Mouse (Mus musculus) CD4-positive, CD25-positive, alpha-beta regulatory T cell, adult 2 months (primary cell): Measurements from ENCODE around the gene Zbtb7b.

Experiments used
- DNase-seq: peaks from one replicate; pipeline ENCODE4 v3.0.0-alpha.2; 2012; ENCODE audit warnings: low read depth, low spot score

Zbtb7b gene

DNA sequence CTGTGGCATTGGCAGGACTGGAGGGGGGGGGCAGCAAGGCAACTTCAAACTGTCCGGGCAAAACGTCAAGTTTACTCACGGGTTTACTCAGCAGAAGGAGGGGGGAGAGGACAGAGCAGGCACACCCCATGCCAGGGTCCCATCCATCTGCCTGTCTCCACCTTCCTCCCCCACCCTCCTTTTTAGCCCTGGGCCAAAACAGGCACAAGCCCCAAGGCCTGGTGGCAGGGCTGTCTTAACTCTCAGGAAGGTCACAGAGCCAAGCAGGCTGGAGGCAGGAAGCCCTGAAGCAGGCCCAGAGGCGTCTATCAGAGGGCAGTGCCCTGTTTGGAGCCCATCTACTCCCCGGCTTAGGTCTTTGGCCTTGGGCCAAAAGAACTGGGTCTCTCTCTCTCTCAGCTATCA lies 4.5 kb downstream of the Zbtb7b start:
- peak; percentile 55 for DNase-seq

DNA sequence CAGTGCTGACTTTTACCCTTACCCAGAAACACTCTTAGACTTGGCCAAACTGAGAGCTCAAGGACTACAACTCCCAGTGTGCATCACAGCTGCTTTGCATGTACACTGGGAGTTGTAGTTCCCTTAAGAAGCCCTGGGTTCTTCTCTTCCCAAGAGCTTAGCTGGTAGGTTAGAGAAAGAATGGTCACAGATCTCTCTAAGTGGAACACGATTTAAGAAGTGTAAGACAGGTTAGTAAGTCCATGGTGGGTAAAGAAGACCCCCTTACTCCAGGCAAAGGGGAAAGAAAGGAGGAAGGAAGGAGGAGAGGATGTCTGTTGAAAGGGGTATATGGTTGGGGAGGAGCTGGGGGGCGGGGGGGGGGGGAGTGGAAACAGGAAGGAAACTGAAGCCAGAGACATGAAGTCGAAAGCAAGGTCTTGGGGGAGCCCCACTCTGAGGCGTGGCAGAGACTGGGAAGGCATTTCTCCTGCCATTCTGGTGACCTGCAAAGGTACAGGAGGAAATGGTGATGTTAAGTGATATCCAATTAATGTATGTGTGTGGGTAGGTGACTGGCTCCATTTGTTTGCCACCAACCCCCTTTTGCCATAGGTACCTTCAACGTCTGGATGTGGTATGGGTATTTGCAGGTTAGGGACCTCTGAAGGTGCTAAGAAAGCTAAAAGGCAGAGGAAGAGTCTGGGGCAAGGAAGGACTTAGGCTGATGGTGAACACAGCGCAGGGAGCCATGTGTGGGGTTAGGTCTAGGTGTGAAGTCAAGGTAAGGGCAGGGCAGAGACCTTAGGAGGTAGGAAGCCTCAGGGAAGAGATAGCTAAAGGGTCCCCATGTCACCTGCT lies 5.5 kb downstream of the Zbtb7b start:
- peak; percentile 83 for DNase-seq

GRCm38 (mm10) chr3:89388134-89388881 lies 6.3 kb downstream of the Zbtb7b start:
- peak; percentile 38 for DNase-seq

GRCm38 (mm10) chr3:89387632-89388031 lies 6.9 kb downstream of the Zbtb7b start:
- DNase-seq = peak; percentile 38

- DNase-seq = peak; percentile 79
These were observed 7.8 kb downstream of the Zbtb7b start for GRCm38 (mm10) chr3:89386438-89387420.

GRCm38 (mm10) chr3:89385451-89385850 lies 9.1 kb downstream of the Zbtb7b start:
- DNase-seq = peak; percentile 58

- DNase-seq = peak; percentile 29
These were observed 10.1 kb downstream of the Zbtb7b start for GRCm38 (mm10) chr3:89384331-89385076.

DNA sequence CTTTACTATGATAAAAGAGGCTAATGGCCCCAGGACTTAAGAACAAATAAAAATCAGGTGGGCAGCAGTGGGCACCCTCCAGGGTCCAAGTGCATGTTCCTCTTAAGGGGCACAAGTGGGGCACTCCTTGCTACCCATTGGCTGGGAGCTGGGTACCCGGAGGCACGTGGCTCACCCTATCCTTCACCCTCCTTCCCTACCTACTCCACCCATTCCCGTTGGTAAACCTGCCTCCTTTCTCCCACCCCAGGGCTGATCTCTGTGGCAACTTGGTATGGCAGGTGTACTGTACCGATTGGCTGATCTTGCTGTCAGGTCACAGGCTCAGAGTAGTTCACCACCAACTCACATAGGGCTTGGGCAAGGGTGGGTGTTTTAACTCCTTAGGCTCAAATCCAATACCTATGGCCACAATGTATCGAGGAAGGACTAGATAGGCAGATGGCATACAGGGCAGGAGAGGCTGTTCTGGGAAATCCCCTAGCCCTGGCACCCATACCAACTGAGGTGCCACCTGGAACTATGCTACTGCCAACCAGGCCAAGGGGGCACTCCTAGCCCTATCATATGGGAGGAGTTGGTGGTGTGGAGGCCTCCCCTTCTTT lies 10.8 kb downstream of the Zbtb7b start:
- peak; percentile 44 for DNase-seq

GRCm38 (mm10) chr3:89382950-89383349 lies 11.6 kb downstream of the Zbtb7b start:
- peak; percentile 20 for DNase-seq

DNA sequence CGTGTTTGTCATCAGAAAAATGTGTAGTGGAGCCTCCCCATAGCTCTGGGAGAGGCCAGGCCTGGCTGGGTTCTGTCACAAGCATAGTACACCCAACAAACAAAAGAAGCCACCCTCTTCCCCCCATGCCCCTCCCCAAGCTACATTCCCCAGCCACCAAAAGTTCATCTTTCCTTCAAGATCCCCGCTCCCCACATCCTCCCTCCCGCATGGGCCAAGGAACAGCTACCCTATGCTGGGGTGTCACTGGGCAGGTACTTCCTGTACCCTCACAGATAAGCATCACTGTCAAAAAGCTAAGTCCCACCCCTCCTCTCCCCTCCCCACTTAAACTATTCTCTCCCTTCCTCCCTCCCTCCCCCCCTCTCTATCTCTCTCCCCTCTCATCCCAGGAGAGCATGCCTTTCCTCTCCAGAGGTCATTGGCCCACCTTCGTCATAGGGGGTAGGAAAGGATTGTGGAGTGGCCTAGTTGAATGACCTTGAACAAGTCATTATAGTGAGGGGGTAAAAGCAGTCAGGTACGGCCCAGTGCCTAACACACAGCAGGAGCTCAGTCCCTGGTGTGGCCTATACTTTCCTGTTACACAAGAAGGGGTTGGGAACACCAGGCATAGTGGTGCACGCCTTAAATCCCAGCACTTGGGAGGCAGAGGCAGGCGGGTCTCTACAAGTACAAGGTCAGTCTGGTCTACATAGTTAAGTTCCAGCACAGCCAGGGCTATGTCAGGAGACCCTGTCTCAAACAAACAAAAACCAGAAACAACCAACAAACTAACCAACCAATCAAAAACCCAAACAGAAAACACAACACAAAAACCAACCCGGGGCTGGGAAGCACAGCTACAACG lies 12.3 kb downstream of the Zbtb7b start:
- DNase-seq = peak; percentile 63

DNA sequence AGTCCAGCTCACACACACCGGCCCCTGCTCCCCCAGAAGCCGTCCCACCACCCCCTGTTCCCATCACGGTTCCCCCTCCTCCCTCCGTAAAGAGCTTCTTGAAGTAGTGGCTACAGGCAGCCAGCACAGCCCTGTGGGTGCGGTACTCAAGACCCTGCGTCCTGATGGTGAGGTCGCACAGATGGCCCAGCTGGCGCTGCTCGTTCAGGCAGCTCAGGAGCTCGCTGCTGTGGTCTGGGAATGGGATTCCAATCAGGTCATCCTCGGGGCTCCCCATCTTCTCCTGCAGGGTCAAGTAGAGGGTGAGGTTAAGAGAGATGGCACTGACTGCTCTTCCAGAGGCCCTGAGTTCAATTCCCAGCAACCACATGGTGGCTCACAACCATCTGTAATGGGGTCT lies 13.3 kb downstream of the Zbtb7b start:
- no peak for DNase-seq

DNA sequence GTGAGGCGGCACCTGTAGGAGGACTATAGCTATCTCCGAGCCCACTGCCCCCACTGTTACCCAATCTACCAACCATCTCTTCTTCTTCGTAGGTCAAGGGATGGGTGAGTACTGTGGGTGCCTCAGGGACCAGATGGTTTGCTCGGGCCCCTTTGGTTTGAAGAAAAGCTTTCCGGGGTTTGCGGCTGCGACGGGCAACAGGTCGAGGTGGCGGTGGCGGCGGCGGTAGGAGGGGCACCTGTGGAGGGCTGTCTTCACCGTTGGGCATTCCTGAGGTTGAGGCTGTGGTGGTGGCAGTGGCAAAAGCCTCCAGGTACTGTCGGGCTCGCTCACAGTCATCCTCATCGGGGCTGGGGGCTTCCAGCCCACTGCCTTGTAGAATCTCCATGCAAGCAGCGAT lies 13.9 kb downstream of the Zbtb7b start:
- DNase-seq = no peak

DNA sequence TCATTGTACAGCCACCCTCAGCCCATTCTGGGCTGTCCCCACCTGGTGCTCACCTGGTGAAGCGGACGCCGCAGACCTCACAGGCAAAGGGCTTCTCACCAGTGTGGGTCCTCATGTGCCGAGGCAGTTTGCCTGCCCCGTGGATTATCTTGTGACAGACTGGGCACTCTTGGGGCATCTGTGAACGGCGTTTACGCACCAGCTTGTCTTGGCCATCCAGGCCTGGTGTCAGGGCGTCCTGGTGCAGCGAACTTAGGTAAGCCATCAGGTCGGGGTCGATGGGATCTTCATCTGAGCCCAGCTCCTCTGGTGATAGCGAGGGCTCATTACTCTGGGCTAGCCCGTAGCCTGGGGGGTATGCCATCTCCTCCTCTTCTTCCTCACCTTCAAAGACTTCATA lies 14.3 kb downstream of the Zbtb7b start:
- no peak for DNase-seq

DNA sequence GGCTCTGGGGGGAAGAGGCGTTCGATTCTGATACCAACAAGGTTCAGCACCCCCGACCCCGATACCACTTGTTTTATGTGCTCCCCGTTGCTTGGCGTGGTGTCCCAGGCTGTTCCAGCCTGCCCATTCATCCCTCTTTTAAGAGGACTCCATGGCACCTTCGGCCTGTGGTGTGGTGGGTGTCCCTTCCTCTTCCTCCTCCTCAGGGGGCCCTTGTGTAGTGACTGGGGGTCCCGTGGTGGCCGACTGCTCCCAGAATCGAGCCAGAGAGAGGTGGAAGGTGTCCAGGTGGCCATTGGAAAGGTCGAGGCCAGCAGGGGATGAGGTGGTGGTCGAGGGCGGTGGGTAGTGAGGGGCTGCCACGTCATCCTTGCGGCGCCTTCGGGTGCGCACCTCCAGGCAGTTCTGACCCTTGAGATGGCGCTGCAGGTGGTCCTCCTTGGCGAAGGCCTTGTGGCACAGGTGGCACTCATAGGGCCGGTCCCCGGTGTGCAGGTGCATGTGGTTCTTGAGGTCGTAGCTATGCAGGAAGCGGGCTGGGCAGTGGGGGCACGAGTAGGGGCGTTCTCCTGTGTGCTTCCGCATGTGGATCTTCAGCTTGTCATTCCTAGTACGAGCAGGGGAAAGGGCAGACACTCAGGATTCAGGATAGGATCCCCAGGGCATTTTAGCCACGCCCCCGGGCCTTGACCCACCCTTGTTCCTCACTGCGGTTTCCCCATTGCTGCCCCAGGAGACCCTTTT lies 15.0 kb downstream of the Zbtb7b start:
- DNase-seq = peak; percentile 34

- peak; percentile 87 for DNase-seq
These were observed 16.0 kb downstream of the Zbtb7b start for GRCm38 (mm10) chr3:89378394-89379067.

- no peak for DNase-seq
These were observed 16.7 kb downstream of the Zbtb7b start for GRCm38 (mm10) chr3:89377831-89378230.

DNA sequence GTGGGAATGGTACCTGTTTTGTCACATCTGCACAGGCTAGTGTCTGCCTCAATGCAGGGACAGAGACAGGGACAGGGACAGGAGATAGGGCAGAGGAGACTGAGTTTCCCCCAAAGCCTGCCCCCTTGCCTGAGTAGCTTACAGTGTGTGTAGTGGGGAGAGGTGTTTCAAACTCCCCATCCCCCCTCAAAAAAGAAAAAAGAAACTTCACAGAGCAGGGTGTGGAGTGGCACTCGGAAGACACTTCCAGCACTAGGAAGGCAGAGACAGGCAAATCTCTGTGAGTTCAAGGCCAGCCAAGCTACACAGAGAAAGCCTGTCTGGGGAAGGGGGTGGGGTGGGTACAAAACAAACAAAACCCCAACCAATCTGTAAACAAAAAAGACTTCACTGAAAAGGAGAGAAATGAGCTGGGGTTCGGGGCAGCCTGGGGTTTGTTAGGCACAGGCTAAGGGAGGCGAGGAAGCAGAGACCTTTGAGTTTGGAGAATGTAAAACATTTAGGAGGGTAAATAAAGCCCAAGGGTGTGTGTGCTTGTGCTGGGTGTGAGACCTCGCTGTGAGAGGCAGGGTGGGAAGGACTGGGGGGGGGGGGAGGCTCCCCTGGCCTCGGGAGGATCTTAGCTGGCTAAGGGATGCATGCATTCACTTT lies 20.9 kb downstream of the Zbtb7b start:
- DNase-seq = no peak

DNA sequence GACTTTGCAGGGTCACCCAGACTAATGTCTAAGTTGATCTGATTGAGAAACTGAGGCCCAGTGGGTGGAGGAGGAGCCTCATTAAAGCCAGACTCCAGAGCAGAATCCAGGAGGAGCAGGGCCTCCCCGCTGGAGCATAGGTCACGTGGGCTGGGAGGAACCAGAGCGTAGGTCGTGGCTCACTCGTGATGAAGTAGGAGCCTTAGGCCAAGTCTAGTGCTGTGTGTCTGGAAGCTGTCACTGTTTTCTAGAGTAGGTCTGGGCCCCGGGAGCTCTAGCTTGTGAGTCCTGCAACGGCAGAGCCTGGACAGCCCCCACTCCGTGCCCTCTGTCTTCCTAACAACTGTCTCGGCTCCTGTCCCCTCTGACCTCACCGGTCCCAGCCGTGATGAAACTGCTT lies 27.2 kb downstream of the Zbtb7b start:
- no peak for DNase-seq
